Mouse (Mus musculus): ENCODE measurements at regions not wholly inside any gene's neighbourhood (a gene's known extent, or its start where the extent isn't known, plus 50 kb on each side); places are given as distances from the start of the nearest gene placed in this dataset.

GRCm38 (mm10) chr10:15592161-15592560, 874.1 kb upstream of the Gje1 start:
- DNase-seq (ENCODE audit: low spot score), result no peak

GRCm38 (mm10) chr10:15586081-15586480, 868.1 kb upstream of the Gje1 start:
- no peak for DNase-seq (ENCODE audit: low spot score)

GRCm38 (mm10) chr10:15564119-15564518, 846.1 kb upstream of the Gje1 start:
- no peak for DNase-seq (ENCODE audit: low spot score)

GRCm38 (mm10) chr10:15553407-15554064, 835.5 kb upstream of the Gje1 start:
- peak; percentile 1 for DNase-seq (ENCODE audit: low spot score)

- DNase-seq (ENCODE audit: low spot score), result no peak
These were observed 823.9 kb upstream of the Gje1 start for GRCm38 (mm10) chr10:15541797-15542350.

GRCm38 (mm10) chr10:15540780-15541426, 822.9 kb upstream of the Gje1 start:
- no peak for DNase-seq (ENCODE audit: low spot score)

GRCm38 (mm10) chr10:15536053-15536452, 818.0 kb upstream of the Gje1 start:
- DNase-seq (ENCODE audit: low spot score), result no peak

GRCm38 (mm10) chr10:15487367-15487766, 769.4 kb upstream of the Gje1 start:
- no peak for DNase-seq (ENCODE audit: low spot score)

- no peak for DNase-seq (ENCODE audit: low spot score)
These were observed 725.3 kb upstream of the Gje1 start for GRCm38 (mm10) chr10:15443281-15443680.

- DNase-seq (ENCODE audit: low spot score), result no peak
These were observed 723.2 kb upstream of the Gje1 start for GRCm38 (mm10) chr10:15441216-15441615.

GRCm38 (mm10) chr10:15426746-15427145, 708.7 kb upstream of the Gje1 start:
- DNase-seq (ENCODE audit: low spot score), result no peak

- DNase-seq (ENCODE audit: low spot score), result no peak
These were observed 688.2 kb upstream of the Gje1 start for GRCm38 (mm10) chr10:15406211-15406610.

- no peak for DNase-seq (ENCODE audit: low spot score)
These were observed 687.7 kb upstream of the Gje1 start for GRCm38 (mm10) chr10:15405706-15406105.

GRCm38 (mm10) chr10:15399964-15400363, 682.0 kb upstream of the Gje1 start:
- DNase-seq (ENCODE audit: low spot score), result no peak

- DNase-seq (ENCODE audit: low spot score), result no peak
These were observed 679.1 kb upstream of the Gje1 start for GRCm38 (mm10) chr10:15397114-15397513.

GRCm38 (mm10) chr10:15395295-15395694, 677.3 kb upstream of the Gje1 start:
- no peak for DNase-seq (ENCODE audit: low spot score)

GRCm38 (mm10) chr10:15392027-15392816, 674.2 kb upstream of the Gje1 start:
- no peak for DNase-seq (ENCODE audit: low spot score)

- DNase-seq (ENCODE audit: low spot score), result no peak
These were observed 655.6 kb upstream of the Gje1 start for GRCm38 (mm10) chr10:15373571-15373970.
